Mouse (Mus musculus) gonadal fat pad, adult 2 months (tissue): ENCODE data around the gene Gm4858. TPM values are rescaled to one million over a fixed set of nuclear protein-coding genes. Genes with fewer than 3 reads are reported as not detected.
"Not testable (repeated sequence)": the region's sequence is repeated elsewhere in the genome, so short reads cannot be mapped to it uniquely, and the experiment has no call there.

Experiments used
- DNase-seq: peaks from one replicate; pipeline ENCODE4 v3.0.0-alpha.2; 2012; ENCODE audit warnings: low read depth
- polyA plus RNA-seq: library from polyadenylated mRNA; depleted of rRNA; stranded (reverse); fragments of >200 nt; gene quantifications from 2 replicates; pipeline ENCODE4 v1.2.3, GENCODE M21; 2012; rRNA removed

The Gm4858 gene
- polyA plus RNA-seq: not detected in 2 replicates

DNA sequence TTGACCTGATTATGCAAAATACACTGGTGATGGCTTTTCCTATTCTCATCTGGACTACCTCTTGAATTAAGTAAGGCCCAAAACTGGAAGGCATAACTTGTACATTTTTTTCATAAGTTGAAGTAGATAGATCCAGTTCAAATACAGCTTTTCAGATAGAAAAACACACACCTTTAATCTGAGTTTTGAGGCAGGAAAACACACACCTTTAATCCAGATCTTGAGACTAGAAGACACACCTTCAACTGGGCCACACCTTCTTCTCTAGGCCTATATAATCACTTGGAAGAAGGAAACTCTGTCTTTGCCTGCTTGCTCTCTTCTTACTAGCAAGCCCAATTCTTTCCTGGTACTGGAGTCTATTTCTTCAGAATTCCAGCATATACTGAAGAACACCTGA, at the start of gene Gm4858:
Gene Gm4858 (plus strand): TSS at position 301 of the 400 bp plus-strand sequence.
- not testable (repeated sequence) for DNase-seq

GRCm38 (mm10) chr3:93018960-93019359, 49.7 kb upstream of the Gm4858 start, which contains the start of gene Lce1m:
Gene Lce1m, minus strand, starts transcription at chr3:93019060.
- DNase-seq: no peak

GRCm38 (mm10) chr3:93021171-93021570, 47.5 kb upstream of the Gm4858 start:
- no peak for DNase-seq

GRCm38 (mm10) chr3:93023411-93024184, 45.0 kb upstream of the Gm4858 start:
- DNase-seq: no peak

- DNase-seq: no peak
Measured at GRCm38 (mm10) chr3:93025486-93025885, 43.1 kb upstream of the Gm4858 start.

- DNase-seq: no peak
Measured at GRCm38 (mm10) chr3:93031450-93031849, 37.2 kb upstream of the Gm4858 start.

DNA sequence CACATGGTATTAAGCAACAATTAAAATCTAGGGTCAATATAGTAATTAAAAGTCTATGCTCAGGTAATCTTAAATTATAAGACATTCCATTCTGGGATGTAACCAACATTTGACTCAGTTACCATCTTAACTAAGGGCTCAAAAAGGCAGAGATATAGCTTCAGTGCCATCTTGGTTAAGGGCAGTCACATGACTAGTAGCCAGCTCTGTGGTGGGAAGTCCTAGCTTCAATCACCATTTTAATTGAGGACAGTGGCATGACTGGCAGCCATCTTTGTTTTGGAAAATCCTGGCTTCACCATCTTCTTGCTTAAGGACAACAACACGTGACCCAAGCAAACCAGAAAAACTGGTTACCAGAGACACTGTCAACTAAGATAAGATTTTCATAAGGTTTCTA, 18.4 kb upstream of the Gm4858 start:
- no peak for DNase-seq

GRCm38 (mm10) chr3:93052826-93053474, 15.7 kb upstream of the Gm4858 start:
- no peak for DNase-seq

GRCm38 (mm10) chr3:93086631-93087030, 18.0 kb downstream of the Gm4858 start:
- no peak for DNase-seq

DNA sequence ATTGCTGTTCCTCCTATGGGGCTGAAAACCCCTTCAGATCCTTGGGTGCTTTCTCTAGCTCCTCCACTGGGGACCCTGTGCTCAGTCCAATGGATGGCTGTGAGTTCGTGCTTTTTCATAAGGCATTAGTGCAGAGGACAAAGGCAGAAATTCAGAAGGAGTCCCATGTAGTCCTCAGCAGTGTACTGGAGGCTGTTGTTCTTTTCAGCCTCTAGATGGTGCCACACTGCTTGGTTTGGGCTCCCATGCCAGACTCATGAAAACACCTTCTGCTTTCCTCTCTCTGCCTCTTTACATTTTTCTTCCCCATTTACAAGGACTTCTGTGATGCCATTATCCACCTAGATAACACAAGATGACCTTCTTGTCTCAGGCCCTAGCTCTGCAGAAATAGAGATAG, 25.0 kb downstream of the Gm4858 start:
- DNase-seq: not testable (repeated sequence)

- no peak for DNase-seq
Measured at GRCm38 (mm10) chr3:93096447-93096846, 27.8 kb downstream of the Gm4858 start.

- no peak for DNase-seq
Measured at GRCm38 (mm10) chr3:93111668-93112067, 43.0 kb downstream of the Gm4858 start.

- DNase-seq: no peak
Measured at GRCm38 (mm10) chr3:93114481-93114880, 45.9 kb downstream of the Gm4858 start.

DNA sequence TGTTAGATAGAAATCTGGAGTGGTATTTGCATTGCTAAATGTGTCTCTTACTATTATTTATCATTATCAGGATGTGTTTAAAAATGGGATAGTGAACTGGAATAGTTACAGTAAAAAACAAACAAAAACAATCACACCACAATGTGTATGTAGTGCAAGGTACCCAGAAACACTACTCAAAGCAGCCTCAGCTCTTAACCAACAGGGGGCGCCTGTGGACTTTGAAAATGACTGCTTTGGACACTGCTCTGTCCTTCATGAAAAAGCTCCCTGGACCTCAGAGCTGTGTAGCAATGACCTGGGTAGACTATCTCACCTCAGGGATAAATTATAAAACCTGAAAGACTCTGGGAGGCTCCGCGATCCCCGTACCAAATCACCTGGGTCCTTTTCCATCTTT, 50.5 kb downstream of the Gm4858 start:
- no peak for DNase-seq

Other genes with a start within 250 kb of the Gm4858 start
- gene Kprp, start 241.6 kb upstream of the Gm4858 start, polyA plus RNA-seq: not detected in 2 replicates
- not detected in 2 replicates for gene Lce1l, start 217.5 kb upstream of the Gm4858 start, polyA plus RNA-seq
- gene 2310050C09Rik, start 198.6 kb upstream of the Gm4858 start, polyA plus RNA-seq: not detected in 2 replicates
- gene Lce3a, start 142.6 kb upstream of the Gm4858 start, polyA plus RNA-seq: not detected in 2 replicates
- not detected in 2 replicates for gene Lce3b, start 135.8 kb upstream of the Gm4858 start, polyA plus RNA-seq
- gene Lce3c, start 124.3 kb upstream of the Gm4858 start, polyA plus RNA-seq: not detected in 2 replicates
- not detected in 2 replicates for gene Lce3d, start 111.4 kb upstream of the Gm4858 start, polyA plus RNA-seq
- gene Lce3e, start 101.8 kb upstream of the Gm4858 start, polyA plus RNA-seq: not detected in 2 replicates
- gene Lce3f, start 76.6 kb upstream of the Gm4858 start, polyA plus RNA-seq: not detected in 2 replicates
- gene Crct1, start 53.1 kb upstream of the Gm4858 start, polyA plus RNA-seq: not detected in 2 replicates
- gene Lce1m, start 49.8 kb upstream of the Gm4858 start, polyA plus RNA-seq: not detected in 2 replicates
- gene Crnn, start 76.0 kb downstream of the Gm4858 start, polyA plus RNA-seq: not detected in 2 replicates
- gene Flg2, start 128.5 kb downstream of the Gm4858 start, polyA plus RNA-seq: not detected in 2 replicates
- not detected in 2 replicates for gene Flg, start 204.7 kb downstream of the Gm4858 start, polyA plus RNA-seq